Comparison of ENCODE assay signal across 27 mouse cellular contexts in genomic region chr19:7089050-7089449, GRCm38 (mm10). TPM values are rescaled to one million over a fixed set of nuclear protein-coding genes. Genes with fewer than 3 reads are reported as not detected.
DNase-seq lines count a peak whose midpoint lies in the region; ATAC-seq and TF ChIP-seq lines count a peak whose summit lies in the region.
"Had no signal": no experiment of that assay in that cellular context is flagged by ENCODE, and none has a peak within 500 bp of the region (broad histone marks: within the 10 kb centered on the region; RNA-seq: fewer than 3 reads in every experiment).

No protein-coding gene starts in this region.

- no peak overlapping the region for H3K4me3 ChIP-seq in forebrain, embryonic 10.5 days
- no peak overlapping the region for H3K4me3 ChIP-seq in forebrain, embryonic 11.5 days (ENCODE audit: low read depth, low read length)
- no peak overlapping the region for H3K4me3 ChIP-seq in left cerebral cortex, adult 2 months
- H3K4me3 ChIP-seq in forebrain, embryonic 16.5 days (replicated peaks; ENCODE audit: low read length): no peak overlapping the region
- H3K4me3 ChIP-seq: intestine, embryonic 15.5 days; neural tube, embryonic 15.5 days; stomach, embryonic 15.5 days had no signal

- DNase-seq in forebrain, embryonic 10.5 days (ENCODE audit: extremely low spot score, low spot score): no peak
- no peak for DNase-seq in forebrain, embryonic 11.5 days (ENCODE audit: low spot score)
- DNase-seq in left cerebral cortex, adult 2 months (ENCODE audit: extremely low spot score in 1 of 2, low spot score in 2 of 2): no peak
- DNase-seq in left cerebral cortex, postnatal 36 days (ENCODE audit: low spot score in 2 of 2): no peak
- DNase-seq in NIH3T3 (ENCODE audit: low read depth): peak; percentile 75
- DNase-seq in cerebellum, adult 11 months: no peak
- no peak for DNase-seq in thymus, postnatal 10 days (ENCODE audit: low spot score in 2 of 2)
- DNase-seq: adrenal gland, postnatal 14 days; cerebellum, adult 9-11 months; gastrocnemius, postnatal 10 days; kidney, adult 8-10 months; kidney, postnatal 14 days; layer of hippocampus, postnatal 36 days; lung, embryonic 14.5 days; lung, postnatal 36 days; right cerebral cortex, adult 18-20 months; right cerebral cortex, postnatal 4 days; thymus, postnatal 36 days had no signal

- ATAC-seq in forebrain, embryonic 11.5 days (replicated peaks; ENCODE audit: low FRiP score): no peak
- no peak for ATAC-seq in forebrain, embryonic 16.5 days
- ATAC-seq: hindbrain, embryonic 16.5 days; intestine, embryonic 15.5 days had no signal

- H3K27me3 ChIP-seq in forebrain, embryonic 10.5 days (ENCODE audit: poor library complexity, severe bottlenecking): peaks cover 77% of the 10 kb centered on the region
- H3K27me3 ChIP-seq in forebrain, embryonic 11.5 days (ENCODE audit: control insufficient read depth, insufficient read depth, low read length): no peaks in the 10 kb centered on the region
- H3K27me3 ChIP-seq in forebrain, embryonic 16.5 days (replicated peaks; ENCODE audit: control insufficient read depth, insufficient read depth, low read length): no peaks in the 10 kb centered on the region

- no peaks in the 10 kb centered on the region for H3K9me3 ChIP-seq in forebrain, embryonic 10.5 days
- no peaks in the 10 kb centered on the region for H3K9me3 ChIP-seq in forebrain, embryonic 11.5 days (ENCODE audit: control insufficient read depth, low read length)
- no peaks in the 10 kb centered on the region for H3K9me3 ChIP-seq in forebrain, embryonic 16.5 days (ENCODE audit: control insufficient read depth, low read length)
- H3K9me3 ChIP-seq: intestine, embryonic 15.5 days; megakaryocyte, embryonic 14.5 days; neural tube, embryonic 15.5 days; stomach, embryonic 15.5 days had no signal

- WGBS in forebrain, embryonic 10.5 days: 62% methylated on average over 5 of the region's 5 CpGs
- WGBS in forebrain, embryonic 11.5 days: 71% methylated on average over 5 of the region's 5 CpGs
- WGBS in forebrain, embryonic 16.5 days: 50% methylated on average over 5 of the region's 5 CpGs

- intact Hi-C loops in left cerebral cortex, adult 2 months (cut with DNase I): no loop called here
- intact Hi-C loops in left cerebral cortex, postnatal 36 days (cut with DNase I): no loop called here

- peaks cover 81% of the 10 kb centered on the region for H3K4me1 ChIP-seq in forebrain, embryonic 10.5 days
- H3K4me1 ChIP-seq in forebrain, embryonic 11.5 days (replicated peaks; ENCODE audit: control insufficient read depth, insufficient read depth, low read length): peaks cover 30% of the 10 kb centered on the region
- peaks cover 71% of the 10 kb centered on the region for H3K4me1 ChIP-seq in forebrain, embryonic 16.5 days (replicated peaks; ENCODE audit: control insufficient read depth, insufficient read depth, low read length)

- no peak overlapping the region for H3K9ac ChIP-seq in forebrain, embryonic 11.5 days (ENCODE audit: low read length)
- H3K9ac ChIP-seq in forebrain, embryonic 16.5 days (replicated peaks; ENCODE audit: low read depth, low read length): no peak overlapping the region
- H3K9ac ChIP-seq: intestine, embryonic 15.5 days; liver, embryonic 14.5 days; lung, embryonic 14.5 days; neural tube, embryonic 15.5 days; stomach, embryonic 15.5 days had no signal

- TF ChIP-seq CTCF in left cerebral cortex, adult 2 months (IDR thresholded peaks at IDR 0.05): no peak

- no peak overlapping the region for H3K4me2 ChIP-seq in forebrain, embryonic 11.5 days (ENCODE audit: low read depth, low read length, severe bottlenecking)
- H3K4me2 ChIP-seq in forebrain, embryonic 16.5 days (ENCODE audit: low read length): no peak overlapping the region
- H3K4me2 ChIP-seq: heart, embryonic 11.5 days; intestine, embryonic 15.5 days; lung, embryonic 14.5 days; neural tube, embryonic 15.5 days; stomach, embryonic 15.5 days had no signal

- no peaks in the 10 kb centered on the region for H3K36me3 ChIP-seq in forebrain, embryonic 10.5 days (replicated peaks)
- no peaks in the 10 kb centered on the region for H3K36me3 ChIP-seq in forebrain, embryonic 11.5 days (ENCODE audit: control insufficient read depth, insufficient read depth, low read length)
- H3K36me3 ChIP-seq in forebrain, embryonic 16.5 days (ENCODE audit: control insufficient read depth, insufficient read depth): no peaks in the 10 kb centered on the region
- H3K36me3 ChIP-seq: intestine, embryonic 15.5 days; neural tube, embryonic 15.5 days; stomach, embryonic 15.5 days had no signal

- peak overlapping the region; percentile 53 for H3K27ac ChIP-seq in forebrain, embryonic 10.5 days
- H3K27ac ChIP-seq in forebrain, embryonic 11.5 days (ENCODE audit: low read depth, low read length): no peak overlapping the region
- H3K27ac ChIP-seq in left cerebral cortex, adult 2 months: 0 out of 2 replicates have a peak overlapping the region, but pooled peaks have one; percentile 28
- 0 out of 2 replicates have a peak overlapping the region, but pooled peaks have one; percentile 15 for H3K27ac ChIP-seq in forebrain, embryonic 16.5 days (ENCODE audit: low read length)
- H3K27ac ChIP-seq: intestine, embryonic 15.5 days; liver, embryonic 14.5 days; neural tube, embryonic 15.5 days; stomach, embryonic 15.5 days had no signal

RNA-seq across cellular contexts. Expression of gene Flrt1, which starts 16.5 kb away (rescaled TPM):
- 4.0 and 4.8 TPM in 2 replicates for polyA plus RNA-seq in forebrain, embryonic 10.5 days (2016; fragmentation: Nextera tagmentation; extraction: Ambion mirVana)
- 7.7 and 9.0 TPM in 2 replicates for polyA plus RNA-seq in forebrain, embryonic 11.5 days (2014; fragmentation: Nextera tagmentation; extraction: Ambion mirVana)
- 10 to 100 TPM; 41.4 to 43.0 TPM for total RNA-seq in left cerebral cortex, adult 2 months (2021)
- 10 to 100 TPM; 36.2 to 41.7 TPM for total RNA-seq in left cerebral cortex, postnatal 36 days (2021)
- polyA plus RNA-seq in forebrain, embryonic 16.5 days (2015; fragmentation: Nextera tagmentation; extraction: Ambion mirVana): 13.8 and 16.1 TPM in 2 replicates
- total RNA-seq: granulocyte monocyte progenitor cell, adult 5-6 weeks had no signal

RNA-seq across cellular contexts. Expression of gene Macrod1, which starts 32.4 kb away (rescaled TPM):
- polyA plus RNA-seq in forebrain, embryonic 10.5 days (2016; fragmentation: Nextera tagmentation; extraction: Ambion mirVana): 3.7 and 3.9 TPM in 2 replicates
- 3.6 and 4.0 TPM in 2 replicates for polyA plus RNA-seq in forebrain, embryonic 11.5 days (2014; fragmentation: Nextera tagmentation; extraction: Ambion mirVana)
- total RNA-seq in left cerebral cortex, adult 2 months (2021): 10 to 100 TPM; 13.3 to 15.7 TPM
- 10 to 100 TPM; 14.1 to 17.6 TPM for total RNA-seq in left cerebral cortex, postnatal 36 days (2021)
- polyA plus RNA-seq in forebrain, embryonic 16.5 days (2015; fragmentation: Nextera tagmentation; extraction: Ambion mirVana): 4.0 and 5.3 TPM in 2 replicates

RNA-seq across cellular contexts. Expression of gene Stip1, which starts 49.3 kb away (rescaled TPM):
- polyA plus RNA-seq in forebrain, embryonic 10.5 days (2016; fragmentation: Nextera tagmentation; extraction: Ambion mirVana): 456 and 486 TPM in 2 replicates
- 428 and 444 TPM in 2 replicates for polyA plus RNA-seq in forebrain, embryonic 11.5 days (2014; fragmentation: Nextera tagmentation; extraction: Ambion mirVana)
- 100 to 1,000 TPM; 198 to 205 TPM for total RNA-seq in left cerebral cortex, adult 2 months (2021)
- 100 to 1,000 TPM; 179 to 201 TPM for total RNA-seq in left cerebral cortex, postnatal 36 days (2021)
- polyA plus RNA-seq in forebrain, embryonic 16.5 days (2015; fragmentation: Nextera tagmentation; extraction: Ambion mirVana): 246 and 247 TPM in 2 replicates
